Mouse (Mus musculus) testis, postnatal 10 days (tissue): ENCODE results near the gene Slc35a3.
A peak's percentile ranks its signal among the peaks of the same experiment; 100 is the strongest.
"Not testable (repeated sequence)": the region's sequence is repeated elsewhere in the genome, so short reads cannot be mapped to it uniquely, and the experiment has no call there.

Experiments
- DNase-seq: peaks from one replicate; pipeline ENCODE4 v3.0.0; 2021; ENCODE audit warnings: low spot score

Gene Slc35a3

GRCm38 (mm10) chr3:116698786-116699185 is 13.8 kb downstream of the Slc35a3 start:
- DNase-seq = no peak

- no peak for DNase-seq
These were observed 17.0 kb downstream of the Slc35a3 start for GRCm38 (mm10) chr3:116695666-116695985.

GRCm38 (mm10) chr3:116694955-116695665 is 17.5 kb downstream of the Slc35a3 start:
- no peak for DNase-seq

- DNase-seq = no peak
These were observed 18.3 kb downstream of the Slc35a3 start for GRCm38 (mm10) chr3:116694312-116694711.

- no peak for DNase-seq
These were observed 31.5 kb downstream of the Slc35a3 start, which contains the start of gene Gm43191 for GRCm38 (mm10) chr3:116681160-116681559. TSS of gene Gm43191 (minus strand) at chr3:116681260.

GRCm38 (mm10) chr3:116664281-116664680 is 48.4 kb downstream of the Slc35a3 start:
- DNase-seq = not testable (repeated sequence)

GRCm38 (mm10) chr3:116662463-116662863 is 50.2 kb downstream of the Slc35a3 start, which contains the start of gene Mfsd14a:
TSS of gene Mfsd14a (minus strand) at chr3:116662677.
- DNase-seq = peak; percentile 100

GRCm38 (mm10) chr3:116661870-116662414 is 50.7 kb downstream of the Slc35a3 start:
- DNase-seq = no peak

GRCm38 (mm10) chr3:116661288-116661869 is 51.3 kb downstream of the Slc35a3 start:
- no peak for DNase-seq

- DNase-seq = no peak
These were observed 52.7 kb downstream of the Slc35a3 start for GRCm38 (mm10) chr3:116659856-116660430.

- DNase-seq = no peak
These were observed 53.6 kb downstream of the Slc35a3 start for GRCm38 (mm10) chr3:116658928-116659565.

- DNase-seq = no peak
These were observed 56.3 kb downstream of the Slc35a3 start for GRCm38 (mm10) chr3:116656184-116656965.

- DNase-seq = not testable (repeated sequence)
These were observed 58.6 kb downstream of the Slc35a3 start for GRCm38 (mm10) chr3:116654051-116654450.

GRCm38 (mm10) chr3:116653278-116653945 is 59.2 kb downstream of the Slc35a3 start:
- no peak for DNase-seq

GRCm38 (mm10) chr3:116652033-116652446 is 60.6 kb downstream of the Slc35a3 start:
- DNase-seq = no peak

GRCm38 (mm10) chr3:116650698-116651097 is 61.9 kb downstream of the Slc35a3 start:
- DNase-seq = no peak

- DNase-seq = no peak
These were observed 63.8 kb downstream of the Slc35a3 start for GRCm38 (mm10) chr3:116648805-116649204.

- DNase-seq = no peak
These were observed 66.2 kb downstream of the Slc35a3 start for GRCm38 (mm10) chr3:116646387-116646786.

GRCm38 (mm10) chr3:116642373-116642772 is 70.3 kb downstream of the Slc35a3 start:
- no peak for DNase-seq

- DNase-seq = no peak
These were observed 70.7 kb downstream of the Slc35a3 start for GRCm38 (mm10) chr3:116641811-116642371.

- DNase-seq = no peak
These were observed 72.6 kb downstream of the Slc35a3 start for GRCm38 (mm10) chr3:116640024-116640423.
